Mouse (Mus musculus) MEL (cell line): ENCODE measurements around the gene Fmo6.

Experiments used
- CTCF ChIP-seq, 3 experiments: IDR thresholded peaks in 2 of 3; conservative IDR thresholded peaks in 1 of 3; 2 replicates each; pipeline ENCODE4 v1.5.1; 2011 to 2012; ENCODE audit warnings: low read length in 3 of 3, low read depth in 2 of 3, mild to moderate bottlenecking in 2 of 3, improper control_type of control experiment in 1 of 3, inconsistent platforms in 1 of 3, mixed read lengths in 1 of 3, moderate library complexity in 1 of 3; ENCODE audit not compliant: control insufficient read depth in 1 of 3, insufficient read depth in 1 of 3, poor library complexity in 1 of 3, severe bottlenecking in 1 of 3
- ELF1 ChIP-seq: IDR thresholded peaks from 2 replicates; pipeline ENCODE4 v1.6.1; 2014; ENCODE audit warnings: low read depth, mild to moderate bottlenecking, inconsistent platforms, low read length, improper control_type of control experiment, moderate library complexity
- GATA1 ChIP-seq: IDR thresholded peaks from 2 replicates; pipeline ENCODE4 v1.6.1; 2011; ENCODE audit warnings: low read depth, low read length, improper control_type of control experiment
- HCFC1 ChIP-seq: IDR thresholded peaks from 2 replicates; pipeline ENCODE4 v1.6.1; 2012; ENCODE audit warnings: low read depth, mild to moderate bottlenecking, inconsistent platforms, low read length, improper control_type of control experiment, moderate library complexity
- MAX ChIP-seq: IDR thresholded peaks from 2 replicates; pipeline ENCODE4 v1.6.1; 2011; ENCODE audit warnings: low read length, improper control_type of control experiment
- MAZ ChIP-seq: IDR thresholded peaks from 2 replicates; pipeline ENCODE4 v1.6.1; 2012; ENCODE audit warnings: low read depth, mild to moderate bottlenecking, inconsistent platforms, low read length, improper control_type of control experiment
- MYB ChIP-seq: IDR thresholded peaks from 2 replicates; pipeline ENCODE4 v1.6.1; 2011; ENCODE audit warnings: mild to moderate bottlenecking, low read depth, low read length, improper control_type of control experiment
- POLR2A ChIP-seq, 2 experiments: IDR thresholded peaks; 2 replicates each; pipeline ENCODE4 v1.6.1; 2011 to 2012; ENCODE audit warnings: low read length in 2 of 2, mild to moderate bottlenecking in 2 of 2, control low read depth in 1 of 2, improper control_type of control experiment in 1 of 2, low read depth in 1 of 2, moderate library complexity in 1 of 2; ENCODE audit not compliant: control insufficient read depth in 1 of 2, insufficient read depth in 1 of 2, poor library complexity in 1 of 2
- POLR2AphosphoS2 ChIP-seq: IDR thresholded peaks from 2 replicates; pipeline ENCODE4 v1.6.1; 2011; ENCODE audit warnings: low read length, improper control_type of control experiment
- TBP ChIP-seq: IDR thresholded peaks from 2 replicates; pipeline ENCODE4 v1.8.0; 2011; ENCODE audit warnings: low read depth, low read length, improper control_type of control experiment
- TCF12 ChIP-seq: IDR thresholded peaks from 2 replicates; pipeline ENCODE4 v1.6.1; 2014; ENCODE audit warnings: low read depth, mild to moderate bottlenecking, inconsistent platforms, low read length, improper control_type of control experiment, moderate library complexity
- UBTF ChIP-seq: IDR thresholded peaks from 2 replicates; pipeline ENCODE4 v1.6.1; 2012; ENCODE audit warnings: low read depth, mild to moderate bottlenecking, inconsistent platforms, low read length, improper control_type of control experiment, moderate library complexity, borderline replicate concordance; ENCODE audit not compliant: insufficient read depth

- TF ChIP-seq CTCF (IDR thresholded peaks at IDR 0.05 in 2 of 3, conservative IDR thresholded peaks at IDR 0.05 in 1 of 3; ENCODE audit: control insufficient read depth in 1 of 3, insufficient read depth in 1 of 3, low read depth in 2 of 3, low read length in 3 of 3, poor library complexity in 1 of 3, severe bottlenecking in 1 of 3) (no peak), MAX (no peak), ELF1 (no peak), MYB (no peak), GATA1 (no peak), TBP (no peak), POLR2AphosphoS2 (no peak), TCF12 (no peak), MAZ (no peak), UBTF (no peak), POLR2A (IDR thresholded peaks at IDR 0.05; ENCODE audit: control insufficient read depth in 1 of 2, insufficient read depth in 1 of 2, low read depth in 1 of 2, low read length in 2 of 2, poor library complexity in 1 of 2) (no peak), HCFC1 (no peak)
These were observed 1.5 kb upstream of the Fmo6 start for GRCm38 (mm10) chr1:162938696-162939351.
